Comparison of ENCODE assay signal across 16 mouse cellular contexts in the genomic region with DNA sequence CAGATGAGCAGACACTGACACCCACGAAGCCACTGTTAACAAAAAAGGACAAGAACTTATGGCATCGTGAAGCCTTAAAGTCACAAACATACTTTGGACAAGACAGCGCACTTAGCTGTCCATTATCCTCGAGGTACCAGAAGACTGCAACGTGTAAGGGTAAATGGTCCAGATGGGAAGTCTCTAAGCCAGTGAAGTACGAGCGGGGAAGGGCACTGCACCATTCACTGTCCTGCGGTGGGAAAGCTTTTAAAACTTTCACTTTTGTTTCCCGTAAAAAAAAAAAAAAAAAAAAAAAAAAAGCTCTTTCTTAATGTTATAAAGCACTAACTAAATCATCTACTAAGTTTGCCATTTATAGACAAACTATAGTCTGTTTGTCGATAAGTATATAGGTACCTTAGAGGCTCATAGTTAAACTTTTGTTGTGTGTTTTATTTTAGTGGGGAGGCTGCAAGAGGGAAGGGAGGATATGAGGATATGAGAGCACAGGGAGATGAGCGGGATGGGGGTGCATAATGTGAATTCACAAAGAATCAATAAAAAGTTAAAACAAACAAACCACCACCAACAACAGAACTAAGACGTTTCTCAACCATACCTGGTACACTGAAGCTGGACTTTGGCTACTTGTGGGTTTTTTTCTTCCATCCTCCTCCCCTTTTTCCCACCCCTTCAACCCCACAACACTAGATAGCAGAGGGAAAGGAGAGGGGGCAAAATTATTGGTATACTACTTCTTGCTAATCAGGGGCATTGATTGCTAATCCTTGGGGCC.
"Had no signal": no experiment of that assay in that cellular context is flagged by ENCODE, and none has a peak within 500 bp of the region (broad histone marks: within the 10 kb centered on the region; RNA-seq: fewer than 3 reads in every experiment).

No protein-coding gene starts in this region.

- H3K4me2 ChIP-seq: kidney, embryonic 15.5 days; liver, embryonic 15.5 days; lung, embryonic 15.5 days; midbrain, embryonic 13.5 days; neural tube, embryonic 15.5 days had no signal

- DNase-seq: kidney, adult 2 months; kidney, postnatal 25 days; layer of hippocampus, adult 9-11 months; lung, postnatal 14 days; right cerebral cortex, adult 18-20 months; spleen, adult 18-20 months; thymus, adult 18-20 months; thymus, postnatal 14 days had no signal

- H3K9ac ChIP-seq: kidney, embryonic 15.5 days; liver, embryonic 15.5 days; lung, embryonic 15.5 days; midbrain, embryonic 13.5 days; neural tube, embryonic 15.5 days had no signal

- H3K36me3 ChIP-seq: kidney, embryonic 15.5 days; limb, embryonic 10.5 days; liver, embryonic 15.5 days; lung, embryonic 15.5 days; midbrain, embryonic 13.5 days; neural tube, embryonic 15.5 days had no signal

- H3K4me1 ChIP-seq: limb, embryonic 10.5 days; lung, embryonic 15.5 days; midbrain, embryonic 13.5 days had no signal

- ATAC-seq: intestine, embryonic 16.5 days; midbrain, embryonic 13.5 days had no signal

- H3K27me3 ChIP-seq: kidney, embryonic 15.5 days; liver, embryonic 15.5 days; lung, embryonic 15.5 days; midbrain, embryonic 13.5 days; neural tube, embryonic 15.5 days had no signal

- H3K4me3 ChIP-seq: kidney, embryonic 15.5 days; limb, embryonic 10.5 days; liver, embryonic 15.5 days; lung, embryonic 15.5 days; midbrain, embryonic 13.5 days; neural tube, embryonic 15.5 days had no signal

- H3K27ac ChIP-seq: kidney, embryonic 15.5 days; limb, embryonic 10.5 days; liver, embryonic 15.5 days; lung, embryonic 15.5 days; macrophage; midbrain, embryonic 13.5 days; neural tube, embryonic 15.5 days had no signal

- H3K9me3 ChIP-seq: kidney, embryonic 15.5 days; limb, embryonic 10.5 days; liver, embryonic 15.5 days; lung, embryonic 15.5 days; midbrain, embryonic 13.5 days; neural tube, embryonic 15.5 days had no signal
